Mouse (Mus musculus) CD8-positive naive resting alpha-beta T cell, adult 57 days (primary cell): ENCODE data around the gene Pnpt1. TPM values are rescaled to one million over a fixed set of nuclear protein-coding genes. Genes with fewer than 3 reads are reported as not detected.

ENCODE experiments used
- total RNA-seq: library from RNA; stranded (reverse); gene quantifications from one replicate; pipeline ENCODE4 v1.2.4, GENCODE M21; 2023

Gene Pnpt1
- 43.6 TPM for total RNA-seq

GRCm38 (mm10) chr11:29130385-29131355 is at the start of gene Pnpt1:
Gene Pnpt1 (plus strand): TSS chr11:29130744.

GRCm38 (mm10) chr11:29172563-29173124 is 42.1 kb downstream of the Pnpt1 start, which contains the start of gene Ppp4r3b:
Gene Ppp4r3b (plus strand): TSS chr11:29172890.

Other genes starting within 250 kb of the Pnpt1 start
- gene Ppp4r3b, start 42.1 kb downstream of the Pnpt1 start, total RNA-seq: 95.0 TPM
- gene Cfap36, start 116.7 kb downstream of the Pnpt1 start, total RNA-seq: 19.6 TPM
- 5.4 TPM for gene Ccdc88a, start 242.9 kb downstream of the Pnpt1 start, total RNA-seq